Mouse (Mus musculus): ENCODE measurements at regions not wholly inside any gene's neighbourhood (a gene's known extent, or its start where the extent isn't known, plus 50 kb on each side); places are given as distances from the start of the nearest gene placed in this dataset.

- no peak for DNase-seq (ENCODE audit: extremely low read depth, insufficient read length, low spot score)
Measured at GRCm38 (mm10) chr14:71231223-71231815, 631.7 kb upstream of the Fam160b2 start.

GRCm38 (mm10) chr14:71230484-71231188 lies 631.0 kb upstream of the Fam160b2 start:
- DNase-seq (ENCODE audit: extremely low read depth, insufficient read length, low spot score), result no peak

DNA sequence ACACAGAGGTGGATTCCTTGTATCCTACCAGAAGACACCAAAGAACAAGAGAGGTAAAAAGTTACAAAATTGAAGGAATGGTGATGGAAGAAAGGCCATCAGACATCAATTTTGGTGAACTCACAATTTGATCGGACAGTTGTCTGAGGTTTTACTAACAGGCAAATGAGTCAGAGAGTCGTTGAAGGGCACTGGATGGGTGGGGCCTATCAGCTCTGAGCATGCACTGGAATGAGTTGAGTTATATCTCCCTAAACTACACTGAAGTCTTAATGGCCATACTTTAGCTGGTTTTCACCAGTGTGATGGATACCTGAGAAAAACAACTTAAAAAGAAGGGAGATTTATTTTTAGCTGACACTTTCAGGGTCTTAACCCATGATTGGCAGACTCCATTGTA lies 630.3 kb upstream of the Fam160b2 start:
- DNase-seq (ENCODE audit: extremely low read depth, insufficient read length, low spot score), result no peak

DNA sequence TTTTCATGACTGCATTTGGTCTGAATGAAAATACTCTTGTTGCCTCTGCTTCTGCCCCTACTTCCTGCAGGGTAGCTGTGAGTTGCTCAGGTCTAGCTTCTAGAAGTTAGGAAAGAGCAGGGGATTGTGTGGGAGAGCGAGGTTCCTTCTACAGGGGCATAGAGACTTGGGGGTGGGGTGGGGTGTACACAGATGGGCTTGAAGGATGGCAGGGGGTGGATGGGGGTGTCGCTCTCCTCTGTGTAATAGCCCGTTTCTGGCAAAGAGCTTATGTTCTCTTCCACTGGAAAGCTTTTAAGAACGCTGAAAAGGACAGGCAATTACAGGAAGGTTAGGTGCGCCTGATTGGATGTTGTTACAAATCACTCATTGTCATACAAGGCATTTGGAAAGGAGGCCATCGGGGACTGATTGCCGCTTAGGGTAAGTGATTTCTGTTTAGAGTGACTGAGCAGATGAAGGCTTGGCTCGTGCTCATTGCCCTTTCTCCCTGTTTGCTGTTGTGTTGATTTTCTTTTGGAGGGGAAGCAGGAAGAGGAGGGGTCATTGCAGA lies 629.3 kb upstream of the Fam160b2 start:
- no peak for DNase-seq (ENCODE audit: extremely low read depth, insufficient read length, low spot score)

GRCm38 (mm10) chr14:71217041-71217440 lies 617.4 kb upstream of the Fam160b2 start:
- DNase-seq (ENCODE audit: extremely low read depth, insufficient read length, low spot score), result no peak

DNA sequence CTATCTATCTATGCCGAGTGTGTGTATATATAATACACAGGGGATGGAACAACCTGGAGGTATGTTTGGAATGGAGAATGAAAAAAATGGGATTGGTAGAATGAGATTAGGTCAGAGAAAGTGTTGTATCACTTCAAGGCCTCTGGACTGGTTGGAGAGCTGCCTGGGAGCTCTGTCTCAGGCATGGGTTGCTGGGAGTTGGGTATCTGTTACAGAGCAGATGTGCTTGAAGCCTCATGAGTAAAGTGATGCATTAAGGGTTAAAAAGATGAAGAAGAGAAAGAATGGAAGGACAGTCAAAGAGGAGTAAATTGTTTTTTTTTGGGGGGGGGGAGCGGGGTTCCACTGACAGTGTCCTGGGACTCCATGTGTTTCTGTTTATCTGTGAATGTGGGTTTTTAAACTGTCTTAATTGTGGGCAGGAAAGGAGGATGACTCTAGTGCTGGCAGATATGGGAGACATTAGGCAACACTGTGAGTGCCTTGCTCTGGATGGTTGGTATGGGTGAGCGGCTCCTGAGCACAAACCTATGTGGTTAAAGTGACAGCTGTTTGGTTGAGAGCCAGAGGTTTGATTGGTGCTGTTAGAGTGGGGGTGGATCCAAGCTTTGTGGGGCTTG lies 611.8 kb upstream of the Fam160b2 start:
- DNase-seq (ENCODE audit: extremely low read depth, insufficient read length, low spot score), result no peak

DNA sequence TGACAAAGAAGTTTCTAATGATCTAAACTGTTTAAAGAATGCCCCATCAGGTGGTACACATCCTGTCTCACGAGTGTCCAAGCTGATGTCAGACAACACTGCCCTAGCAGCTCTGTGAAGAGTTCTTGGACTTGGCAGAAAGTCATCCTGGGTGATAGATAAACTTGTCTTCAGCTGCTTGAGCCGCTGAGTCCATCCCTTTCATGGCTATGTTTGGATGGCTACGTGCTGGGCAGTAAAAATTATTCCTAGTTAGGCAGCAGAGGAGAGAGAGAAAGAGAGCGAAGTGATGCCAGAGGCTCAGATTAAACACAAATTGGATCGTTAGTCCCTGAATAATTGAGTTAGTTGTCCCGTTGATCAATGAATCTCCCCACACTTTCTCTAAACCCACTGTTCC lies 603.8 kb upstream of the Fam160b2 start:
- no peak for DNase-seq (ENCODE audit: extremely low read depth, insufficient read length, low spot score)

DNA sequence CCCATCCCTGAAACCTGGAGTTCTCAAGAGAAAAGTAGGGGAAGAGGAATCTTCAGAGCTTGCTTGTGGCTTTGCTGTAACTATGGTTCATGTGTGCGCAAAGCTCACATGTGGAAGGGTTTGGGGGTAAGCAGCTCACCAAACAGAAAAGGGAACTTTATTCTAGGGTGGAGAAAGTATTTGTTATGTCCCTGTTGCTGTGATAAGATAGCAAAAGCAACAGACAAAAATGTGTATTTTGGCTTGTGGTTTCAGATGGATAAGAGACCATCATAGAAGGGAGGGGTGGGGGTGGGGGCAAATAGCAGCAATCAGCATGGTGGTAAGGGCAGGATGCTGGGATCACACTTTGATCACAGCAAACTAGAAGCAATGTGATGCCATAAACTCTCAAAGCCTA lies 601.3 kb upstream of the Fam160b2 start:
- DNase-seq (ENCODE audit: extremely low read depth, insufficient read length, low spot score), result no peak

DNA sequence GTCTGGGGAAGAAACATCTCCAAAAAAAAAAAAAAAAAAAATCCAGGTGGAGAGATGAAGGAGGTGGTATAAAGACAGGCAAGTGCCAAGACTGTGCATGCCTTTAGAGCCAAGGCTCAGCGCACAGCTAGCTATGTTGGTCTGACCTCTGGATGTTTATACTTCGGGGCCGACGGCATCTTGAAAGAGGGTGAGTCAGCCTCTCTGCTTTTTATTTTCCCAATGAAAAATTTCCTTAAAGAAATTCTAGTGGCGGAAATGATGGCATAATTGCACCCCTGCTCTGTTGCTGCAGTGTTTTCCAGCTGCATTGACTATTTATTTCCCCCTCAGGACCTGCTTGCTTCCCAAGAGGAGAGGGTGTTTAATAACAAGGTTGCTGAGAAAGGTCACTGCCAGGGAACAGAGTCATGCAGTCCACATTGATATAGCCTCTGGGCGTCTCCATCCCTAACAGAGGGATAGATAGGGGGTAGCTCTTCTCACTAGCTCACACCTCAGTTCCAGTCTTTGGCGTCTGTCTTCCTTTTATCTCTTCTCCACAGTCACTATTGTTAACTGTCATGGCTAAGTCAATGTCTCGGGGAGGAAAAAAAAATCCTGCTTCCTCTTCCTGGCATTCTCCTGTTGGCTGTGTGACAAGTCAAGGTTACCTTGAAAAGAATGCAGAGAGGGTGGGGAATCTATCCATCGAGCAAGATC lies 599.7 kb upstream of the Fam160b2 start:
- no peak for DNase-seq (ENCODE audit: extremely low read depth, insufficient read length, low spot score)

DNA sequence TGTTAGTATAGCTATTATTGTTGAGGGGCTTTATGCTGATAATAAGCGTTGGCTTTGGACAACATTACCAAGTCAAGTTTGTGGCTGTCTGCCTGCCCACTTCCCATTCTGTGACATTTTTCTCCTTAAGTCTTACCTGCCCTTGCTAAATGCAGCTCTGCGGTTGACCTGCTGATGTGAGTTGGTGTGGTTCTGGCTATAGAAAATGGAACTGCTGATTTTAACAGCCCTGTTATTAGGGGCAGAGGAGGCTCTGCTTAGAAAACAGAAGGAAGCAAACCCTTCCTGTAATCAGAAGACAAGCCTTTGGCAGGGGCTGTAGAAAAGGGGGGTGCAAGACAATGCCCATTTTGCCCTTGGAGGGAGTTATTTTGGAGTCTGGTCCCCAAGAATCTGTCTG lies 594.6 kb upstream of the Fam160b2 start:
- DNase-seq (ENCODE audit: extremely low read depth, insufficient read length, low spot score), result no peak

DNA sequence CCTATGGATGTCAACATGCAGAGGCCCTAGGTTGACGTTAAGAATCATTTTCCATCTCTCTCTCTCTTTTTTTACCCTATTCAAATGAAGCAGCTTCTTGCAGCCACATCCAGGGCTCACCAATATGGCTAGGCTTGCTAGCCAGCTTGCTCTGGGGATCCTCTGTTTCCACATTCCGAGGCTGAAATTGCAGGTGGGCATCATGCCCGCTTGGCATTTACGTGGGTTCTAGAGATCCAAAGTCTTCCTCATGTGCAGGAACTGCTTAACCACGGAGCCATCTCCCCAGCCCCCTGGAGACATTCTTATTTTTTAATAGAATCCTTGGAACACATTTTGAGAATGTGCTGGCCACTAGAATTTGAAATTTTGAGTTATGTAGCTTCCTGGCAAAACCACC lies 592.9 kb upstream of the Fam160b2 start:
- DNase-seq (ENCODE audit: extremely low read depth, insufficient read length, low spot score), result no peak

DNA sequence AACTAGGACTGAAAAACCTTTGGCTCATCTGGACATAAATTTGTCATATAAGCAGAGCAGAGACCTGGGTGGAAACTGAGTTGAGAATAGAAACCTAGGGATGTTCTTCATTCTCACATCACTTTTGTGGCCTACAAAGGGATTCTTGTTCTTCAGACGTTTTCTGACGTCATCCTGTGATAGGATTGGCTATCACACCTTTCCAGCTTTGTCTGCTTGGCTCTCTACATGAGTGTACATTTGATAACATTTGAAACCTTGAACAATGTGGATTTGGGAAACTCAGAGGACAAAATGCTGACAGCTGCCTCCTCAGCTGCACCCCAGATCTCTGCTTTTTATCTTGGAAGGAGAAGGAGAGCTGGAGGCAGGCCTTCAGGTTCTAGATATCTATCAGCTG lies 589.7 kb upstream of the Fam160b2 start:
- no peak for DNase-seq (ENCODE audit: extremely low read depth, insufficient read length, low spot score)

DNA sequence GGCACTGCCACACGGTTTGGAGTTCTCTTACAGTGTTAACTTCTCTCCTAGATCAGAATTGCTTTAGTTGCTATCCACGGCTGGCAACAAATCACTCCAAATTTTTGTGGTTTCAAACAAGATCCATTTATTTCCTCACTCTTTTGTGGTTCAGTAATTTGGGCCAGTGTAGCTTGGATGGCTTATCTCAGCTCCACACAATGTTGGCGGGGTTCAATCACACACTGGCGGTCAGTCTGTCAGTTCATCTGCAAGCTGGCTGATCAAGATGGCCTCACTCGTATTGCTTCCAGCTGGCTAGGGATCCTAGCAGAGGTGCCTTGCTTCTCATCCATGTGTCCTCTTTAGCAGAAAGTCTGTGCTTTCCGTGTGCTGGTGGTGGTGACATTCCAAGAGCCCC lies 577.7 kb upstream of the Fam160b2 start:
- DNase-seq (ENCODE audit: extremely low read depth, insufficient read length, low spot score), result peak; percentile 23

GRCm38 (mm10) chr14:71174175-71174574 lies 574.5 kb upstream of the Fam160b2 start:
- no peak for DNase-seq (ENCODE audit: extremely low read depth, insufficient read length, low spot score)

- no peak for DNase-seq (ENCODE audit: extremely low read depth, insufficient read length, low spot score)
Measured at GRCm38 (mm10) chr14:71159556-71159955, 559.9 kb upstream of the Fam160b2 start.

- DNase-seq (ENCODE audit: extremely low read depth, insufficient read length, low spot score), result no peak
Measured at GRCm38 (mm10) chr14:71142465-71142864, 542.8 kb upstream of the Fam160b2 start.

GRCm38 (mm10) chr14:71129771-71130211 lies 530.2 kb upstream of the Fam160b2 start:
- DNase-seq (ENCODE audit: extremely low read depth, insufficient read length, low spot score), result peak; percentile 7

DNA sequence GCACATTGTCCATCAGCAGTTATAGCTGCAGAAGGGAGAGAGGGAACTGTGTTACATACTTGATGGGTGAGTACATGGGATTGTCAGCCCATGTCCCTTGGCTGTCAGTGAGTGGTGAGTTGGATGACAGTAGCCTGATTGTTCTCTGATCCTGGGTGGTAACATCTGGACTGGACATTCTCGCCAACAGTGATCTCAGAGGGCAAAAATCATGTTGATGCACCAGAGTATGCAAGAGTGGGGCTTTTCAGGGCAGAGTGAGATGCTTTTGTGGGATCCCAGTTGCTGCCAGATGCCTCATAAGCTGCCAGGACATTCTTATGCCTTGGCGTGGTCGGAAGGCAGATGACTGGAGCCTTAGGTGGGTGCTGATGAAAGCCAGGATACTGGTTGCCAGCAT lies 528.9 kb upstream of the Fam160b2 start:
- DNase-seq (ENCODE audit: extremely low read depth, insufficient read length, low spot score), result peak; percentile 83

DNA sequence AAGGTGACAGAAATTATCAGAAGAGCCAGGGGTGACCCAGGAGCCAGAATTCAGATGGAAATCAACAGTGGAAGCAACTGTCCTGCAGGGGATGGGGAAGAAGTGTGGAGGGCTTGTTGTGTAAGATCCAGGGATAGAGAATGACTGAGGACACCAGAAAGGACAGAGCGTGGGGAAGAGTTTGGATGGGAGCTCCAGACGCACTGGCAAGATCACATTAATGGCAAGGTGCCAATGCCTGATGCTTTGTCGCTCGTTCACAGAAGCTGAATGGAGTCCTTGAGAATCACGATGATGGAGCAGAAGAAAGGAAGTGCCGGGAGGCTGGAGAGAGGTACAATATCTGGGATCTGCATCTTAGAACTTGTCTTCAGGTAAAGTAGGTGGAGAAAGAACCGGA lies 519.0 kb upstream of the Fam160b2 start:
- DNase-seq (ENCODE audit: extremely low read depth, insufficient read length, low spot score), result no peak

- no peak for DNase-seq (ENCODE audit: extremely low read depth, insufficient read length, low spot score)
Measured at GRCm38 (mm10) chr14:71115798-71116432, 516.3 kb upstream of the Fam160b2 start.
